Mouse (Mus musculus): Measurements from ENCODE around the gene Vmn1r75. TPM values are rescaled to one million over a fixed set of nuclear protein-coding genes. Genes with fewer than 3 reads are reported as not detected.

Vmn1r75 gene
- polyA plus RNA-seq (2015; fragmentation: Nextera tagmentation; extraction: Ambion mirVana) = not detected in 2 replicates

DNA sequence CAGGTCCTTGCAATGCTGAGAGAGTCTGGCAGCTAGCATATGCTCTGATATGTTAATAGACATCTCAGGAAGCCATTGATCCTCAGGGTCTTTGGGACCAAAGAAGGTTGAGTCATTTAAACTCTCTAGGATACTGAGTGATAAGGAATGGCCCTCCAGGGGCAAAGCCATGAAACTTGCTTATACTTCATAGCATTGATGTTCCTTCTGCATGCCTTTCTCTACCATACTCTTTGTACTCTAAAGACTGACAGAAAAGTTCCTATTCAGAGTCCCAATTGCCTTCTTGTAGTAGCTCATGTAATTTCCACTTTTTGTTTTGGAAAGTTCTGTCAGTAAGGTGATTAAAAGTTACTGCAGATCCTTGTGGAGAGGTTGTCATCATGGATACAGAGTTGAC is at the start of gene Vmn1r75:
Gene Vmn1r75 (plus strand): TSS at position 301 of the 400 bp plus-strand sequence.
- Histone ChIP-seq H3K27me3 (ENCODE audit: control insufficient read depth, insufficient read depth, low read length) (no peaks in the 10 kb centered on the region), H3K9me3 (replicated peaks; ENCODE audit: control insufficient read depth, low read length) (no peaks in the 10 kb centered on the region), H3K27ac (ENCODE audit: low read length) (no peak within 1 kb of the TSS), H3K36me3 (ENCODE audit: control insufficient read depth, insufficient read depth, low read length) (no peaks in the 10 kb centered on the region), H3K9ac (ENCODE audit: low read length) (no peak within 1 kb of the TSS), H3K4me3 (replicated peaks; ENCODE audit: low read length) (no peak within 1 kb of the TSS), H3K4me1 (ENCODE audit: control insufficient read depth, insufficient read depth, low read length) (no peaks in the 10 kb centered on the region), H3K4me2 (ENCODE audit: low read depth, low read length) (no peak within 1 kb of the TSS)
- no peak for ATAC-seq (ENCODE audit: insufficient read depth, low FRiP score)

DNA sequence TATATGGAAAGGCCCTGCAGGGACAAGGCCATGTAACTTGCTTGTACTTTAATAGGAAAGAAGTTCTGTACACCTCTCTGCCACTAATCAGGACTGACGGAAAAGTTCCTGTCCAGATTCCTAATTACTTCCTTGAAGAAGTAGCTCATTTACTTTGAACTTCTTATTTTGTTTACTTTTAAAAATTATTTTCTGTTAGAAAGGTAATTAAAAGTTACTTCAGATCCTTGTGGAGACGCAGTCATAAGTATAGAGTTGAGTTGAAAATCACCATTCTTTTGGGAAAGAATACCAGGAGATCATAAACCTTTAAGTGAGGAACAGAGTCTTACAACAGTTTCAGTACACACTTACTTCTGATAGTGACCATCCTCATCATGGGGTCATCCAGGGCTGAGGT is 40.8 kb upstream of the Vmn1r75 start, which contains the start of gene Vmn1r74:
Gene Vmn1r74 (plus strand): TSS at position 301 of the 400 bp plus-strand sequence.
- Histone ChIP-seq H3K4me1 (ENCODE audit: control insufficient read depth, insufficient read depth, low read length) (no peaks in the 10 kb centered on the region), H3K9ac (ENCODE audit: low read length) (no peak within 1 kb of the TSS), H3K27me3 (ENCODE audit: control insufficient read depth, insufficient read depth, low read length) (no peaks in the 10 kb centered on the region), H3K4me2 (ENCODE audit: low read depth, low read length) (no peak within 1 kb of the TSS), H3K27ac (ENCODE audit: low read length) (no peak within 1 kb of the TSS), H3K4me3 (replicated peaks; ENCODE audit: low read length) (no peak within 1 kb of the TSS), H3K36me3 (ENCODE audit: control insufficient read depth, insufficient read depth, low read length) (no peaks in the 10 kb centered on the region), H3K9me3 (replicated peaks; ENCODE audit: control insufficient read depth, low read length) (no peaks in the 10 kb centered on the region; the same call in 1 of the 2 replicates)
- WGBS = 75% methylated on average over 2 of the region's 2 CpGs
- no peak for ATAC-seq (ENCODE audit: insufficient read depth, low FRiP score)

Other genes starting within 250 kb of the Vmn1r75 start
- gene Vmn1r72, start 194.5 kb upstream of the Vmn1r75 start, polyA plus RNA-seq (2015; fragmentation: Nextera tagmentation; extraction: Ambion mirVana) = not detected in 2 replicates
- gene Vmn1r73, start 144.4 kb upstream of the Vmn1r75 start, polyA plus RNA-seq (2015; fragmentation: Nextera tagmentation; extraction: Ambion mirVana) = not detected in 2 replicates
- not detected in 2 replicates for gene Vmn1r74, start 40.6 kb upstream of the Vmn1r75 start, polyA plus RNA-seq (2015; fragmentation: Nextera tagmentation; extraction: Ambion mirVana)
- gene Vmn1r76, start 63.6 kb downstream of the Vmn1r75 start, polyA plus RNA-seq (2015; fragmentation: Nextera tagmentation; extraction: Ambion mirVana) = not detected in 2 replicates
- gene Vmn1r77, start 162.1 kb downstream of the Vmn1r75 start, polyA plus RNA-seq (2015; fragmentation: Nextera tagmentation; extraction: Ambion mirVana) = not detected in 2 replicates

Measured in stomach, embryonic 16.5 days (tissue).